Mouse (Mus musculus) heart, adult 8-10 months (tissue): ENCODE measurements at regions not wholly inside any gene's neighbourhood (a gene's known extent, or its start where the extent isn't known, plus 50 kb on each side); places are given as distances from the start of the nearest gene placed in this dataset.
"Not testable (repeated sequence)": the region's sequence is repeated elsewhere in the genome, so short reads cannot be mapped to it uniquely, and the experiment has no call there.

ENCODE experiments used
- DNase-seq: peaks from one replicate; pipeline ENCODE4 v3.0.0; 2022; ENCODE audit warnings: low spot score

DNA sequence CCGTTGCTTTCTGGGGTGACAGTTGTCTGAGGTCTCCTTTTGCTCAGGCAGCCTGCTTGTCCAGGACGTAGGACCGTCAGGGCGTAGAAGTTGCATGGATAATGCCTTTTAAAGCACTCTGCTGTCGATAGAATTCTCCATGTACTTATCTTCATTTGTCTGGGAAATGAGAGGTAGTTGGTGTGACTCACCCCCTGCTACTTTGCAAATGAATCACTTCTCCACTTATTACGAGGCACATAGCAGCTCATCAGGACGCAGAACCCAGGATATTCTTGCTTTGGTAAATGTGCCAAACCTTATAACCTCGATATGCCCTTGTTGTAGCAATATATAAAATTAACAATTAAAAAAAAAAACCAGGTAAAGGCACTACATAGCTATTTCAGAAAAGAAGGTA, 159.7 kb upstream of the Smlr1 start:
- DNase-seq: no peak

DNA sequence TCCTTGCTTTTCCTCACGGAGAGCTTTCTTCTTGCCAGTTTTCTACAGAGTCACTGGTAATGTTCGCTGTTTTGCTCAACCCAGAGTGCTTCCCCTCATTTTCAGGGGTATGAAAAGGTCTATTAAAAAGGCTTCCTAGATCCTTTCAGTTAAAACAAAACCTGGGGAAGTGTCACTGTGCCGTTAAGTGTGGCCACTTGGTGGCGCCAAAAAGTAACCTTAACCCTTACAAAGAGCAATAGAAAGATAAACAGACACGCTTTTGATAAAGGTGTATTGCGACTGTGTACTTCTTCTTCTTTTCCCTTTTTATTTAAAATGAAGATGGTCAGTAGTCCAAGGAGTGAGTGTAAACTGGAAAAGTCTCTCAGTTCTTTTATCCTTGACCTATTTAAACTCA, 145.2 kb upstream of the Smlr1 start:
- DNase-seq: peak; percentile 38

DNA sequence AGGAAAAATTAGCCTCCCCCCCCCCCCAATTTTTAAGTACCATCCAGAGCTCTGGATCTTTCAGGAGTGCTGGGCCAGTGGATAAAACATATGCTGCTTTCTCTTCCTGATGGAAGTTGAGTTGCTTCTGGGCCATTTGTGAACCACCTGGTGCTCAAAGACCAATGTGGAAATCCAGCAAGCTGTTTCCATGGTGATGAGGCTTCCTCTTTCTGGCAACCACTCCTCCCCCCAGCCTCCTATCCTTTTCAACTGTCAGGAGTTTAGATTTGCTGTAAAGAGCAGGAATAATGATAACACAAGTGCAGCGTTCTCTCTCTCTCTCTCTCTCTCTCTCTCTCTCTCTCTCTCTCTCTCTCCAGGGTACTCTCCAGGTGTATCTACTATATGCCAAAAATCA, 141.8 kb upstream of the Smlr1 start:
- DNase-seq: no peak

DNA sequence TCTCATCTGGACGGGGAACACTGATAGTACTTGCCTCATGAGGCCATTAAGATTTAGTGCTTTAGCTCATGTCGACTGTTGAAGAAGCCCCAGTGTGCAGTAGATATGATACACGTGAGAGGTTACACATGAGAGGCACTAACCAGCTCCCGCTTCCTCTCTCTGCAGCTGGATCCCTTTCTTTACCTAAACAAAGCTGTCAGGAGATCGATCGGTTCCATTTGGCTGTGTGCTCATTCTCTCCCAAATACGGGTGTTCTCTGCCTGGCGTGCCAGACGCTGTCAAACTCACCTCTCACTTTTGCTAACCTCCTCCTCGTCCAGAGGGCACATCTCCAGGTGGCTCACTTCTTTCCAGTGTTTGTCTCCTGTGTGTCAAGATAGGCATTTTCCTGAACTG, 139.3 kb upstream of the Smlr1 start:
- DNase-seq: no peak

DNA sequence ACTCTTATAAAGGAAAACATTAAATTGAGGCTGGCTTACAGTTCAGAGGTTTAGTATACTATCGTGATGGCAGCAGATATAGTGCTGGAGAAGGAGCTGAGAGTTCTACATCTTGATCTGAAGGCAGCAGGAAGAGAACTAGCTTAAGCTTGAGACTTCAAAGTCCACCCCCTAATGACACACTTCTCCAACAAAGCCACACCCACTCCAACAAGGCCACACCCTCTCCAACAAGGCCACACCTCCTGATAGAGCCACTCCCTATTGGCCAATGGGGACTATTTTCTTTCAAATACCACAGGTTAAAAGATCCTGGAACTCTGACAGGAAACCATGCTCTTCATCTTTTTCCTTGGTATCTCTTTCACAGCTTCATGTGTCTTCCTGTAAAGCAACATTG, 134.0 kb upstream of the Smlr1 start:
- no peak for DNase-seq

DNA sequence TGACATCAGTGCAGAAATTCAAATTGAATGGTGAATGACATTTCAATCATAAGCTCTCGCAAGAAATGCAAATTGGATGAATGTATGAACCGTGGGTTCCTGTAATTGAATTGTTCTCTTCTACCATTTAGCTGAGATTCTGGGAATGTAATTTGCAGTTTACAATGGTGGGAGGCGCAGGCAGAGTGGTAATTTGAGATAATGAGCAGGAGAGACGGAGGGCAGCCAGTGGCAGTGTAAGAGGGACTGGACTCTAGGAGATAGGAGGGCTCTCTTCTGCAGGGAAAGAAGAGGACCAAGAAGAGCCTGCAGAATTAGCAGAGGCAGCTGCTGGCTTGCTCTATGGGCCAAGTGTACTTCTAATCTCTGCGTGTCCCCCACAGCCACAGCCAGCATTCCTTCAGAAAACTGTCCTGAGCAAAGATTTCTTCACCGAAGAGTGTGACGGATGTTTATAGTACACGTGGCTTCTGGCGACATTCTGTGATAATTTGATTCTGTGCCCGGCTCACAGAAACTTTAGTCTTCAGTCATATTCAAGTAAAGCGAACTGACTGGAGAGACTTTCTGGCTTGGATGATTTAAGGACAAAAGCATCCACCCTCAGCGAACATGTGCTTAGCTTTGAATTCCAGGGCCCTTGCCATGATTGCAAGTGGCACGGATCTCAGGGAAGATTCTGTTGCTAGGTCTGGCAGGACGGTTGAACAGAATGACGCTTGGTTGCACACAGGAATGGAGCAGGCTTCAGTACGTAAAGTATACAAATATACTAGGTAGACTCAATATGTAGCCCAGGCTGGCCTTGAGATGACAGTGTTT, 116.9 kb upstream of the Smlr1 start:
- DNase-seq: peak; percentile 5

DNA sequence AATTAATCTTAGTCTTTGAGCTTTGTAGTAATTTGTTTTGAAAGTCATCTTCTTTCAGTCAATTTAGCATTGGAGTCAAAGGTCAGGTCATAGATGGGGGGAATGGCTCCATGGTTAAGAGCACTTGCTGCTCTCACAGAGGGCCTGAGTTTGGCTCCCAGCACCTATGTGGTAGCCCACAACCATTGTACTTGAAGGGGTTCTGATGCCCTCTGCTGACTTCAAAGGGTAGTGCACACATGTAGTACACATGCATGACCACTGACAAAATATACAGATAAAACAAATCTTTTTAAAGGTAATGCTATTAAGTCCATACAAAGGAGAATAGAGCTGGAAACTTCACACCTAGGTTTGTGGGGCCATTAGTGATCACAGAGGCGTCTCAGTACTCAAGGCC, 111.7 kb upstream of the Smlr1 start:
- no peak for DNase-seq

DNA sequence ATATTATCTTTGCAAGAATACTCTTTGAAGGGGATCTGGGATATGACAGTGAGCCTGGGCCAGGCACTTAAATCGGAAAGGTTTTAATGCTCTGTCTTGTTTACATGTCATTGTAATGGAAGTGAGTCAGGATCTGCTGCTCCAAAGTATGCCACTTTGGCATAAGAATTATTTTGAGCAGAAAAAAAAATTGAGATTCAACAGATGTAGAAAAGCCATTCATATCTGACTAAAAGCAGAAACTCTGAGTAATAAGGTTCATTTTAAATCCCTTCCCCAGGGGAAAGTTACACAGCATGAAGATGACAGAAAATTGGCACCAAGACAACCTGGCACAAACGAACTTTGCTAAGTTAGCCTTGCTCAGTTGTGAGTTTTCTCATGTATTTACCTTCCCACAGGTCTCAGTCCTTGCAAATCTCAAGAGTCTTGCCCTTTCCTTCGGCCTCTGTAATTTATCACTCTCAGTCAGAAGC, 107.5 kb upstream of the Smlr1 start:
- no peak for DNase-seq

DNA sequence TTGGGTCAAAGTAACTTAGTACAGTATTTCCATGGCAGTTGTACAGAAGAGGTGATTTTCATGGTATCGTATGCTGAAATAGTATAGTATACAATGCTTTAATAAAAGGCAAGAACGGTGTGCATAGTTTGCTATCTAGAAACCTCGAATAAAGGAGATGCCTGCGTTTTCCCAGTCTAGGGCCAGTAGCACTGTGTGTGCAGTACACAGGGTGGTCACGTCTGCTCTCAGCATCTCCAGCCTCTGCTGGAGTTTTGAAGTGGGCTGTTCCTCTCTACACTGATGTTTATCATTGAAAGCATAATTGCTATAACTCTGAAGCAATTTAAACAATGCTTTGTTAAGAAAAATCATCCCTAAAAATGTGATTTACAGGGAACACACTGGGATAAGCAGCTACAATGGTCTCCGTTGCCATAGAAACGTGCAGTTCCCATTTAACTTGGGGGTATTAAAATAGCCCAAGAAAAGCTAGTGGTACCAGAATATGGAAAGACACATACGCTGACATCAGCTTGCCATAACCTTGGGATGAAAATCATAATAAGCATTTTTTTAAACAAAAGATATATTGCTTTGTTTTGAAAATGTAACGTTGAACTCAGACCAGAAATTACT, 106.1 kb upstream of the Smlr1 start:
- DNase-seq: no peak

DNA sequence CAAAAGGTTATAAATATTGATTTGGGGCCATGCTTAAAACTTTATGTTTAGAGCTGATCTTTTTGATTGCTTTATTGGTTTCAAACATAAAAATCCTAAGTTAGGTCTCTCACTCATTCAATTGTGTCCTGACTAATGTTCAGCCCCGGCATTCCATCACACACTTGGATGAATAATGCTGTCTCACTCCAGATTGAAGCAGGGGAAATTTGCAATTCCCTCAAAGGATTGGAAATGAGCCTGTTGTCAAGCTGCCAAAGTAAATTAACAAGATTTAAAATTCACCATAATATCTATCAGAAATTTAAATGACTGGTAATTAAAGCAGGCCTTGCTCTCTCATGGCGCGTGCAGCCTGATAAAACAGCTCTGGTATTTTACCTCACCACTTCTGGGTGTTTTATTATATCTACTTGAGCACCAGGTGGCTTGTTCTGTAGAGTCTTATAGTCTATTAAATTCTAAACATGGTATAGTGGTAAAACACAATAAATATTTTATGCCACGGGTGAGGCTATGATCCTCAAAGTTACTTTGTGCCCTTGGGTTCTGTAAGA, 97.1 kb upstream of the Smlr1 start:
- no peak for DNase-seq

DNA sequence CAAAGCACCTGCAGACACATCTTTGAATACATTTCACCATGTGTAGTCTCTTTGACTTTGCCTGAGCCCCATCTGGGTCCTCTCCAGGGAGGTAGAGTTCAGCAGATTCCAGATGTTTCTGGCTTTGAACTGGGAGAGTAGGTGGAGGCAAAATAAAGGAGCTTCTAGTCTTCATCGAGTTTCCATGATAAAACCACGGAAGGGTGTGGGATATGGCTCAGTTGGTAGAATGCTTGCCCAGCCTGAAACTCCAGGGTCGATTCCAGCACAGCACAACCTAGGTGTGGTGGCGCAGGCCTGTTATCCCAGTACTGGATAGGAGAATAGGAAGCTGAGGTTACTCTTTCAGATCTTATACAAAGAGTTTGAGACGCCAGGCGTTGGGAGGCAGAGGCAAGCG, 96.2 kb upstream of the Smlr1 start:
- DNase-seq: no peak

DNA sequence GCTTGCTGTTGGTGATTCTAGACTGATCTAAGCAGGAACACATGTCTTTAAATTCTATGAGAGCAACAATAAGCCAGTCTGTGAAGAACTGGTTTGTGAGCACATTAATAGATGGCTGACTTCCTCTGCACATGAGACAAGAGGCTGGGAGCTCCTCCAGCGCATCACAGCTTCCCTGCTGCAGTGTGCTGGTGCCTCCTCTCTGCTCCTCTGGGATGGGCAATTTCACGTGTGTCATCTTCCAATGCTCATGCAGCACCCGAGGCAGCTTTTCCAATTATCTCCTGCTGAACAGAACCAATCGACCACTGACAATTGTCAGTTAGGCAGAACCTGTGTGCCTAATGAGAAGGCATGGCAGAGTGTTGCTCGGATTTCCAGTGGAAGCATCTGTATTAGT, 86.5 kb upstream of the Smlr1 start:
- no peak for DNase-seq

DNA sequence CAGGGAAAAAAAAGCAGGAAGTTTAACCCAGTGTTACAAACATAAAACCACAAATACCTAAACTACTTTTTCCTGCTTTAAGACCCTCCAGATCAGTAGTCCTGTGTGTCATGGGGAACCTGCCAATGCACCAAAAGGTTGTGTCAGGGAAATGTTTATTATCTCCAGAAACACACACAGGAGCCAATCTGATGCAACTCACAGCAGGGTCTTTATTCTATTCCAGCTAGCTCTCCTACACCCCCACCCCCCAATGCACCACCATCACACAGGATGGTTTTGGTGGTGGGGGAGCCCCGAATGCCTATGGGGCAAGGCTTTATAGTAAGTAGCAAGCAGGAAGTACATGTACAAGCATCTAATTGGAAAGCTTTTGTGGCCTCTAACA, 85.7 kb upstream of the Smlr1 start:
- DNase-seq: not testable (repeated sequence)

DNA sequence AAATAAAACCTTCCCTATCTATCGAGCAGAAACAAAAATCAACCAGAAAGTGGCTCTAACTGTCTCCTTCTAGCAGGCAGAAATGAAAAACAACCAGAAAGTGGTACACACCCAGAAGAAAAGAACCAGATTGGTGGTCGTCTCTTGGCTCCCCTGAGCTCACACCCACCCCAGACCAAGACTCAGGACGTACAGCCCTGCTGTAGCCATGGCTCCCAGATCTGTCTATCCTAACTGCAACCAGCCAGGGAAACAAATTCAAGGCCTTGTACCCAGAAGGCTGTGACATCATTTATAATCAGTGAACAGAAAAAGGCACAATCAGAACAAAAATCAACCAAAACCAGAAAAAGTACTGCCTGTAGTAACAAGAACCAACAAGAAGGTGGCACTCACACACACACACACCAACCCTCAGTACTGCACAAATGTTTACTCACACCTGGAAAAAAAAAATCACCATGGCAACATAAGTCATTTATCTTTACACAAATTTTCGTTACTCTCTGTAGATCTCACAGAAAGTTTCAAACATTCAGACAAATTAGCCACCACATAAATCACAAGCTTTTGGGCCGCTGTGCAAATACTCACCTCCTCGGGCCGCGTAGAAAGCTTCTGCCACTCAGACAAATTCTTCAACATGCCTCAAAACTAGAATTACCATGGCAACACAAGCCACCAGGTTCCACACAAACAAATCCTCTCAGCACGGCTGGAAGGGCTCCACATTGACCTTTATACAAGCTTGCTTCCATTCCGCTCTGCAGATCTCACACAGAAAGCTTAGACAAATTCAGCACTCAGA, 85.1 kb upstream of the Smlr1 start:
- DNase-seq: no peak

DNA sequence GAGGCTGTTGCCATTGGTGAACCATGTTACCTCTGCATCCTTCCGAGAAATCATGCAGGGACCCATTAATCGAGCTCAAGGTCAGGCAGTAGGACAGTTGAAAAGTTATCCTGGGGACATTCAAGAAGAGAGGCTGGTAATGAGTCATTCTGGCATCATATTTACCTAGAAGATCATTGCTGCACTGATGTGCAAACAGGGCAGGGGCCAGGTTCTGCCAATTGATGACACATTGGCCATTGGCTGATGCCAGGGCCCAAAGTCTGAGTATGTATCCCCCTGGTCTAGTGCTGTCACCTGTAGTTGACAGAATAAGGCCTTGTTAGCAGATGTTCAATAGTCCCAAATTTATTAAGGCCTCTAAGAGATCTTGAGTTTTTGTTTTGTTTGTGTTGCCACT, 83.6 kb upstream of the Smlr1 start:
- no peak for DNase-seq

DNA sequence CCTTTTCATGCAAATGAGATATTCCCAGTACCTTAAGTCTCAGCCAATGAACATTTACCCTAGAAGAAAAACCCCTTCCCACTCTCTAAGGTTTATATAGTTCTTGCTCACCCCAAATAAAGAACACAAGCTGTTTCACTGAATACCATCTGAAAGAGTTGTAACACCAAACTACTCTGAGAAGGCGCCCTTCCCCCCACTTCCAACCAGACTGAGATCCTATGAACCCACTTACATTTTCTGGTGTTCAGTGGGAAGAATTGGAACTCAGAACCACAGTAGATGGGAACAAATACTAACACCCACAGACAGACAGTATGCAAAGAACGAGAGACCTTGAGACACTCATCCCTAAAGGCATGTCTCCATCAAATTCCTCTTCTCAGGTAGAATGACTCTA, 65.4 kb upstream of the Smlr1 start:
- DNase-seq: no peak

DNA sequence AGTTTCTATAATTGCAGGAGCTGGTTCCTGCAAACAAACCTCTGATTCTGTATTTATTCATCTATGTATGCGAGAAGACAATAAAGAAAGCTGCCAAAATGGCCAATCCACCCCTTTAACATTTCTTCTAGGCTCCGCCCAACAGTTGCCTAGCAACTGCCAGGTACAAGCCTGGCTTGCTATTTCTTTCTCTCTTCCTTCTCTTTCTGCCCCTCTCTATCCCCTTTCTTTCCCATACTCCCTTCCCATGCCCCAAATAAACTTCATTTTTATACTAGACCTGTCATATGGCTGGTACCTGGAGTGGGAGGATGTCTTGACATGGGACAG, 53.2 kb upstream of the Smlr1 start:
- DNase-seq: no peak

DNA sequence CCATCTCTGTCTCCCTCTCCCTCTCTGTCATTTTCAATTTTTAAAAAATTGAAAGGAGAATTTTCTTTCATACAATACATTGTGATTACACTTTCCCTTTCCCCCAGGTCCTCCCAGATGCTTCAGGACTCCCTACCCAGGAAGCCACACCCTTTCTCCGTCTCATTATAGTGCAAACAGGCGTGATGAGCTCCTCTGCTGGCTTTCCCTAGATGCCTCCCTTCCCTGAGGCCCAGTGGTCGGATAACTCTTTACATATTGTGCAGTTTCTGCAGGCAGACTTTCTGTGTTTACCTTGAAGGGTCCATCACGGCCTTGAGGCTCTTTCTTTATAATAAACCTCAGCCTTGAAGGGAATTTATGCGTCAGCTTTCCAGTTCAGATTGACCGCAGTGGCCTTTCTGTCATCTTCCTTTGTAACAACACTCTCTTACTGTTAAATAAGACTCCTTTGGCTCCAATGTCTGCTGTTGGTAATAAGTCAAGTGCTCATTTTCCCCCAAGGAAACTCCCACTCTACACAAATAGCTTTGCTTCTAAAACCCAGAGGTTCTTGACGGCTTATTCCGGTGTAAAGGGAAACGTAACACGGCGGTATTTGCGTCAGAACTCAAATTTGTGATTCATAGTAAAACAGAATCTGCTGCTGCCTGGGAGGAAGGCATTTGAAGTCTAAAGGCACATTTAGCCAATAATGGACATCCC, 52.7 kb upstream of the Smlr1 start:
- DNase-seq: no peak
